Mouse (Mus musculus) heart, postnatal 0 days (tissue): ENCODE measurements around the gene Ube2d3.

Experiments used
- CTCF ChIP-seq: IDR thresholded peaks from 2 replicates; pipeline ENCODE4 v1.5.1; 2016; ENCODE audit warnings: antibody characterized with exemption, control low read depth, low read depth
- EP300 ChIP-seq: IDR thresholded peaks from 2 replicates; pipeline ENCODE4 v1.6.1; 2016; ENCODE audit warnings: antibody characterized with exemption, low read depth

GRCm38 (mm10) chr3:135458981-135459380, 21.0 kb downstream of the Ube2d3 start:
- TF ChIP-seq CTCF, result no peak
- no peak for TF ChIP-seq EP300
